Mouse (Mus musculus) cortical plate, adult 2 months (tissue): ENCODE measurements at regions not wholly inside any gene's neighbourhood (a gene's known extent, or its start where the extent isn't known, plus 50 kb on each side); places are given as distances from the start of the nearest gene placed in this dataset.

ENCODE experiments used
- CTCF ChIP-seq: fragments of 200-500 bp; IDR thresholded peaks from 2 replicates; pipeline ENCODE4 v1.5.1; 2011; ENCODE audit warnings: mild to moderate bottlenecking, control low read depth, low read length; ENCODE audit not compliant: insufficient read depth; ENCODE audit errors: extremely low read depth
- POLR2A ChIP-seq: fragments of 200-500 bp; IDR thresholded peaks from 2 replicates; pipeline ENCODE4 v1.6.1; 2011; ENCODE audit warnings: mild to moderate bottlenecking, low read length, control low read depth; ENCODE audit not compliant: insufficient read depth; ENCODE audit errors: extremely low read depth

DNA sequence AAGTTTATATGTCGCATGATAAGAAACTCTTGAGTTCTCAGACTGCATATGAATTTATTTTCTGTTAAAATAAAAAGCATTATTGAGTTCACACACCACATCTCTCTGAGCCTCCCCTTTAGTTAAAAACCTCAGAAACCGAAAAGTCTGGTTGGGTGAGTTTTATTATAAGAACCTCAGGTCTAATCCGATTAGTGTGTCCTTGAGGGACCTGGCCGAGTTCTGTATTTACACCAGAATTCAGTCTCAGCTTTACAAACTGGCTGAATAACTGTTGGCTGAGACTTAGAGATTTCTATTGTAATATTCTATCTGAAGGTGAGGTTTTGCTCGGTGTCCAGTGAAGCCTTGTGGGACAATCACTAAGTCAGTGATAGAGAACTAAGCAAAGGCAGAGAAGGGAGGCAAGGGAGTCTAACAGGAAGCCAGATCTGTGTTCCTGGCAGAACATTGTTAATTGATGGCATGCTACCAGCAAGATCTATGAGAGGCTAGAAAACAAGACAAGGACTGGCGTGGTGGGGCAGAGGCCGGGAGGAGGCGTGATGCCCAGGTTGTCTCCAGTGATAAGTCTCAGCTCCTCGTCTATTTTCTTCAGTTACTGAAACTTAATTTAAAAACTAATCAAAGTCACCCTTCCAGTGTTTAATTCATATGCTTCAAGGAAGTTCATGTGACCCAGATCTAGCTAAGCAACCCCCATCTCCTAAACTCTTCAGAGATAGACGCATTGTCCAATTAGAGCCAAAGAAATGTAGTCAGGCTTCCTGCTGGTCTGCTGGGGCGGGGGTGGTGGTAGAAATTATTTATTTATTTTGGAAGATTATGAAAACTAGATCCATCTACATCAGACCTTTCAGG is 171.8 kb upstream of the Fer start:
- no peak for TF ChIP-seq CTCF
- TF ChIP-seq POLR2A = no peak
